Mouse (Mus musculus) hindbrain, embryonic 15.5 days (tissue): ENCODE results near the gene Ctsc. TPM values are rescaled to one million over a fixed set of nuclear protein-coding genes. Genes with fewer than 3 reads are reported as not detected.

Experiments
- ATAC-seq: fragments of 200-750 bp; cut with Nextera tagmentation; 2 replicates; pipeline ENCODE4 v1.8.0; 2017; ENCODE audit warnings: low read depth, moderate number of reproducible peaks, moderate TSS enrichment; ENCODE audit not compliant: low FRiP score
- H3K27ac ChIP-seq: fragments of 300-500 bp; sonication (generic); replicated peaks from 2 replicates; pipeline ENCODE4 v1.5.1; 2015; ENCODE audit warnings: mild to moderate bottlenecking, inconsistent platforms
- H3K27me3 ChIP-seq: fragments of 300-500 bp; sonication (generic); 2 replicates; pipeline ENCODE4 v1.6.1; 2015; ENCODE audit warnings: control low read depth, inconsistent platforms
- H3K36me3 ChIP-seq: fragments of 300-500 bp; sonication (generic); 2 replicates; pipeline ENCODE4 v1.6.1; 2015; ENCODE audit warnings: control low read depth, inconsistent platforms
- H3K4me1 ChIP-seq: fragments of 300-500 bp; sonication (generic); replicated peaks from 2 replicates; pipeline ENCODE4 v1.6.1; 2015; ENCODE audit warnings: control low read depth, inconsistent platforms
- H3K4me2 ChIP-seq: fragments of 300-500 bp; sonication (generic); 2 replicates; pipeline ENCODE4 v1.6.1; 2015; ENCODE audit warnings: moderate library complexity, mild to moderate bottlenecking, inconsistent platforms
- H3K4me3 ChIP-seq: fragments of 300-500 bp; sonication (generic); 2 replicates; pipeline ENCODE4 v1.5.1; 2015; ENCODE audit warnings: mild to moderate bottlenecking, inconsistent platforms
- H3K9ac ChIP-seq: fragments of 300-500 bp; sonication (generic); 2 replicates; pipeline ENCODE4 v1.6.1; 2015; ENCODE audit warnings: inconsistent platforms
- H3K9me3 ChIP-seq: fragments of 300-500 bp; sonication (generic); 2 replicates; pipeline ENCODE4 v1.6.1; 2016; ENCODE audit warnings: control low read depth, inconsistent platforms
- WGBS: fragments of 180-500 bp; shearing (Covaris S2); methylation state at CpG from one replicate; pipeline ENCODE4 v1.1.7; 2015; 5-methylcytosine and 5-hydroxymethylcytosine counted together
- polyA plus RNA-seq: library from polyadenylated mRNA; unstranded; fragments of >200 nt; fragmentation: Nextera tagmentation; extraction: Ambion mirVana; gene quantifications from 2 replicates; pipeline ENCODE4 v1.2.1, GENCODE M21; 2015

Ctsc gene
- polyA plus RNA-seq, 1 experiment from 2014 or later: 20.5 TPM

DNA sequence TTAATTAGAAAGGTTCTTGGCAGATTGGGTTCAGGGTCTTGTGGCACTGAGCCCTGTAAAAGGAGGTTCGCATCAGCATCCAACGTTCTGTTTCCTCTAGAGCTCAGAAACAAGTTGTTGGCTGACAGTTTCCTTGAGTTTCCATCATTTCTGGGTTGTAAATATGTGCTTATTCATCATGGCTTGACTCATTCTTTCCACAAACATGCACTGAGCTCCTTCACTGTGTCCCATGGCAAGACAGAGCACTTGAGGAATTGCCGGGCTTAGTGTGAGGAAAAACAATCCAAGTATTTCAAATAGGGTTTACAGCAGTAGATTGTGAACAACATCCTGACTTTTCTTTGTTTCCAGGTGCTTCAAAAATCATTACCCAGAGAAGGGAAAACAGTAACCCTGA lies 28.8 kb downstream of the Ctsc start:
- Histone ChIP-seq H3K9ac (no peak overlapping the region), H3K4me2 (no peak overlapping the region), H3K4me1 (no peaks in the 10 kb centered on the region), H3K27ac (no peak overlapping the region), H3K27me3 (no peaks in the 10 kb centered on the region), H3K36me3 (no peaks in the 10 kb centered on the region), H3K4me3 (no peak overlapping the region), H3K9me3 (no peaks in the 10 kb centered on the region)
- 88% methylated on average over 3 of the region's 3 CpGs for WGBS
- no peak for ATAC-seq

DNA sequence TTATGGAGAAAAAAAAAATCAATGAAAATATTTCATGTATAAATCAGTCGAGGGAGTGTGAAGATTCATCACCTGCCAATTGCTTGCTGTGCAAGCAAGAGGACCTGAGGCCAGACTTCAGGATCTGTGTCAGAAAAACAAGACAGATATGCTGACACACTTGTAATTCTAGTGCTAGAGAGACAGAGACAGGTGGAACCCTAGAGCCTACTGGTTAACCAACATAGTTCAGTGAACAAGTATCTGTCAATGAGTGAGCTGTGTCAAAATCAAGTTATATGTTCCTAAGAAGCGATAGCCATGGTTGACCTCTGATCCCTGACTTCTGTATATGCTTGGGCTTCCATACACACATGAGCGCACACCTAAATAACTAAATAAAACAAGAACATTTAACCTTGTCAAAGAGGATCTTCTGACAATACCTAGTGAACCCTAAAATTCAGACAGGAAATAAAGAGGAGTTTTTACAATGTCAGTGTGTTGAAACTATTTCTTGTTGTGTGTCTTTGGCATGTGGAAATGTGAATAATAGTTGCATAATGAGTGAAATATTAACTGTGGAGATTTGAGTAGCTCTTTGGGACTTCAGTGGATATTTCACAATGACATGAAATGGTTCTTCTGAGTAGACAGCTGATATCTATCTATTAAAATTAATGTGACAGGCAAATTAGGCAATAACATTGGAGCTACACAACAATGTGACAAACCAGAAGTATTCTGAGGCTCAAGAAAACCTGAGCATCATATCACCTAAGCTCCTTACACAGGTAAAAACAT lies 32.7 kb downstream of the Ctsc start:
- Histone ChIP-seq H3K9me3 (no peaks in the 10 kb centered on the region), H3K4me2 (no peak overlapping the region), H3K4me3 (no peak overlapping the region), H3K27me3 (no peaks in the 10 kb centered on the region), H3K4me1 (no peaks in the 10 kb centered on the region), H3K36me3 (no peaks in the 10 kb centered on the region), H3K9ac (no peak overlapping the region), H3K27ac (no peak overlapping the region)
- 87% methylated on average over 3 of the region's 3 CpGs for WGBS
- ATAC-seq: no peak

DNA sequence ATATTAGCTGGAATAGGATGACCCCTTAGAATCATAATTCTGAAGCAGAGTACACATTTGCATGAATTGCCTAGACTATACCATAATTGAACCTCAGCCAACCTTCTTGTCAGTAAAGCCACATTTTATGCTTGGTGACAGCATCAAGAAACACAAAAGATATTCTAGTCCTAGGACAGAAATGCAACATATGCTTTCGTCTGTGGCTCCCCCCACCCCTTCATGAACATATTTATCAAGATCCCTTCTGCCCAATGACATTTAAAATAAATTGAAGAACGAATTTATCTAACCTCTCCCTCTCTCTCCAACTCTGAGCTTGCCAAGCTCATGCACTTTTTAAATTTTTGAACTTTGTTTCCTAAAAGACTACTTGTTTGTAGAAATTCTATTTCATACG lies 38.5 kb downstream of the Ctsc start:
- Histone ChIP-seq H3K27me3 (no peaks in the 10 kb centered on the region), H3K9ac (no peak overlapping the region), H3K36me3 (no peaks in the 10 kb centered on the region), H3K4me2 (no peak overlapping the region), H3K4me3 (no peak overlapping the region), H3K9me3 (no peaks in the 10 kb centered on the region), H3K27ac (no peak overlapping the region), H3K4me1 (no peaks in the 10 kb centered on the region)
- no peak for ATAC-seq
- 77% methylated on average over 3 of the region's 3 CpGs for WGBS

DNA sequence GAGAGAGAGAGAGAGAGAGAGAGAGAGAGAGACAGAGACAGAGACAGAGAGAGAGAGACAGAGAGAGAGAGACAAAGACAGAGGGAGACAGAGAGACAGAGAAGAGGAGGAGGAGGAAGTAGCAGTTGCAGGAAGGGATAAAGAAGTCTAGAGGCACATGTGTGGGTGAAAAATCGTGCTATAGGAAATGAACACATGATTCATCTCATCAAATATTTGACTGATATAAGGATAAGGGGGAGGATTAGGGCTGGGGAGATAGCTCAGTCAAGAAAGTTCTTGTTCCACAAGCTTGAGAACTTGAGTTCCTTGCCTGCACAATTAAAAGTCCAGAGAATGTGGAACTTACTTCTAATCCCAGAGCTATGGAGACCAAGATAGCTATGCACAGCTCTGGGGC lies 40.6 kb downstream of the Ctsc start:
- no peak overlapping the region for H3K4me2 ChIP-seq
- no peak overlapping the region for H3K27ac ChIP-seq
- no peaks in the 10 kb centered on the region for H3K36me3 ChIP-seq
- H3K9me3 ChIP-seq: no peaks in the 10 kb centered on the region
- 76% methylated on average over 1 of the region's 1 CpGs for WGBS
- no peak for ATAC-seq
- no peak overlapping the region for H3K9ac ChIP-seq
- H3K4me1 ChIP-seq: no peaks in the 10 kb centered on the region
- no peaks in the 10 kb centered on the region for H3K27me3 ChIP-seq
- no peak overlapping the region for H3K4me3 ChIP-seq

DNA sequence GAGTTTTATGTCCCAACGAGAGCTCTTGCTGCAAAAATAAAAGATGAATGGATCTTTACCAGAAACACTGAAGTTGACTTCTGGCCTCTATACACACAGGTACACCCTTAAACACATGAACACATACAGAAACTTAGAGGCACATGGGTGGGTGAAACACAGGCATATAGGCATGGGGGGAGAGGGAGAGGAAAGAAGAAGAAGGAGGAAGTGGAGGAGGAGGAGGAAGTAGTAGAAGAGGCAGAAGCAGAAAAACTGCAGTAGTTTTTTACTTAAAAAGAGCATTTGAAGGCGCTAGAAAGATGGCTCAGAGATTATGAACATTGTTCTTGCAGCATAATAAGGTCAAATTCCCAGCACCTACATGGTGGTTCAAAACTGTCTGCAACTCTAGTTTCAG lies 41.0 kb downstream of the Ctsc start:
- WGBS: 89% methylated on average over 2 of the region's 2 CpGs
- no peak for ATAC-seq
- Histone ChIP-seq H3K4me2 (no peak overlapping the region), H3K4me1 (no peaks in the 10 kb centered on the region), H3K36me3 (no peaks in the 10 kb centered on the region), H3K27me3 (no peaks in the 10 kb centered on the region), H3K4me3 (no peak overlapping the region), H3K9ac (no peak overlapping the region), H3K27ac (no peak overlapping the region), H3K9me3 (no peaks in the 10 kb centered on the region)

DNA sequence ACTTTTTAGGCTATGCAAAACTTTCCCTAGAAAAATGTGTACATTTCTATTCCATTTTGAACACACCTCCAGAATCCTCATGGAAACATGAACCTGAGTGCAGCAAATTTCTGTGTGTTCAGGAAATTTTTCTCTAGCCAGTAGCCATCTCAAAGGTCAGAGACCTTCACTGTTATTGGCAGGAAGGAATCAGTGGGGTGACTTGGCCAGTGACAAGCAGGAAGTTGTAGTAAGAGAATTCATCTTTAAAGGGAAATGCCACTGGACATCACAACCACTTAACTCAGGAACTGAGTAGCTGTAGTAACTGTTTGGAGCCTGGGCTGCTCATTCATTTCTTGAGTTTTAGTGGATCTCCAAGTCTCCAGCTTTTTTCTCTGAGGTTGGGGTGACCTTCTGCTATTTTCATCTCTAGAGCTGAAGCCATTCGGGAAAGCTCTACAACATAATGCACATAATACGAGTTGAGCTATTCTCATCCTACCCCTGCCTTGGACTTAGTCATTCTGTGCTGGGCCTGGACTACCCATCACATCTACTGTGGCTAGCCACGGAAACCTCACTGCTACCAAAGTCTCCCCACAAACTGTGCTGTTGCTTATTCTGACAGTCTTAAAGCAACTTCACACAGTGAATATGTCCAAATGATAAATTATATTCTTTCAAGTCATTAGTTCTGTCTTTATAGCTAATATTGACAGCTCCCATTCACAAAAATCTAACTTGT lies 41.7 kb downstream of the Ctsc start:
- Histone ChIP-seq H3K9ac (no peak overlapping the region), H3K4me3 (no peak overlapping the region), H3K4me1 (no peaks in the 10 kb centered on the region), H3K27ac (no peak overlapping the region), H3K27me3 (no peaks in the 10 kb centered on the region), H3K36me3 (no peaks in the 10 kb centered on the region), H3K9me3 (no peaks in the 10 kb centered on the region), H3K4me2 (no peak overlapping the region)
- no peak for ATAC-seq
- WGBS: 93% methylated on average over 3 of the region's 3 CpGs

DNA sequence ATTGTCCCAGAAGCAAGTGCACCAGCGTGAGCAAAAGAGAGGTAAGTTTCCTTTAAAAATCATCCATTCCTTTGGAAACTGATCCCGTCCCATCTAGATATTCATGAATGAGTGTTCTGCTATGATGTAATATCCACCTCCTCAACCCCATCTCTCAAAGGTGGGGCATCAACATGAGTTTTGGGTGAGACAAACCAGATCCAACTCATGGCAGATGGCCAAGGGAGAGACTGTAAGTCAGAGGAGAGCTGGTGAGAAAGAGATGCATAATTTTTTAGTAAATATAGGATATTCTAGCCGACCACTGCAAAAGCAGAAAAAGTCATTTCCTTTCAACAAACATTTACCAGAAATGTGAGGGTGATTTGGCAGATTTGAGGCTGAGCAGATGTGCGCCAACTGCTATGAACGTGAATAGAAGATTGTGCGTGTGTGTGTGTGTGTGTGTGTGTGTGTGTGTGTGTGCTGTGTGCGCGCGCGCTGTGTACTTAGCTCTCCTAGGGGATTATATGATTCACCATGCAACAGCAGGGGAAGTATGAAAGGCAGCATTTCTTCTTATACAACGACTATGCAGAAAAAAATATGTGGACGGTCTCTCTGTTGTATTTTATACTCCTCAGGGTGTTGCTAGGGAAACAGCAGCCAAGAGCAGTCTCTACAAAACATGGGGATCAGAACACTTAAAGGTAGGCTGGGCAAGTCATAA lies 42.9 kb downstream of the Ctsc start:
- no peaks in the 10 kb centered on the region for H3K9me3 ChIP-seq
- 73% methylated on average over 12 of the region's 12 CpGs for WGBS

DNA sequence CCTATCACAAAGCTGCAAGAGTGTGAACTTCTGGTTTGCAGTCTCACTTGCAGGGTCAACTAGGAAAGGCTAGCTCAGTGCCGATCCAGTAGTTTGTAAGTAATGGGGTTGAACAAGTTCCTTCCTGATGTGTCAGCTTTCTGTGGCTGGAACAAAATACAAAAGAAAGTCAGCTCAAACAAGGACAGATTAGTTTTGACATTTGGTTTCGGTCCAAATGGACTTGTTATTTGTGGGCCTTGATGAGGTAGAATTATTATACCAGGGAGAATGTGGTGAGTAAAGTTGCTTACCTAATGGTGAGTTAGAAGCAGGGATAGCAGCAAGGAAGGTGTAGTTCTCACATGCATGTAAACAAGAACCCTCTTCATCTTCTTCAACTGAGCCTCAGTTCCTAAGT lies 44.5 kb downstream of the Ctsc start:
- no peak overlapping the region for H3K9ac ChIP-seq
- H3K36me3 ChIP-seq: no peaks in the 10 kb centered on the region
- WGBS: 91% methylated on average over 2 of the region's 2 CpGs
- H3K9me3 ChIP-seq: no peaks in the 10 kb centered on the region
- no peak for ATAC-seq
- no peak overlapping the region for H3K4me3 ChIP-seq
- H3K27me3 ChIP-seq: no peaks in the 10 kb centered on the region
- no peaks in the 10 kb centered on the region for H3K4me1 ChIP-seq
- H3K27ac ChIP-seq: no peak overlapping the region
- no peak overlapping the region for H3K4me2 ChIP-seq

More for the DNA sequence above, 42.9 kb downstream of the Ctsc start:
- H3K4me1 ChIP-seq: no peaks in the 10 kb centered on the region
- H3K9ac ChIP-seq: no peak overlapping the region
- H3K36me3 ChIP-seq: no peaks in the 10 kb centered on the region
- H3K27me3 ChIP-seq: no peaks in the 10 kb centered on the region
- H3K4me2 ChIP-seq: no peak overlapping the region
- no peak overlapping the region for H3K4me3 ChIP-seq
- no peak overlapping the region for H3K27ac ChIP-seq
- no peak for ATAC-seq

DNA sequence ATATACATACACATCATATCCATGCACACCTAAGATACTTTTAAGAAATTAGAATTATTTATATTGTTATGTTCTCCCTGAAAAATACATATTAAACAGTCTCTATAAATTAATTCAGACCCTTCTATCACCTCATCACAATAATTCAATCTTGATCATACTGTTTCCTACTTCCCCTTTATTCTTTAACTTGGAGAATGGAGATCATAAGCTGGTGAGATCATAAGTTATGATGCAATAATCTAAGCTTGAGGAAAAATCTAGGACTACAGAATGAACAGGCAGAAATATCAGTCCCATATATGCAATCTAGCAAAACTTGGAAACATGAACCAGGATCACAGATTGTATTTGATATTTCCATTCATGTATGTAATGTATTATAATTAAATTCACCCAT lies 49.6 kb downstream of the Ctsc start:
- no peak overlapping the region for H3K4me2 ChIP-seq
- H3K27me3 ChIP-seq: no peaks in the 10 kb centered on the region
- no peak overlapping the region for H3K9ac ChIP-seq
- no peaks in the 10 kb centered on the region for H3K36me3 ChIP-seq
- H3K4me3 ChIP-seq: no peak overlapping the region
- ATAC-seq: no peak
- H3K9me3 ChIP-seq: no peaks in the 10 kb centered on the region
- H3K4me1 ChIP-seq: no peaks in the 10 kb centered on the region
- no peak overlapping the region for H3K27ac ChIP-seq

DNA sequence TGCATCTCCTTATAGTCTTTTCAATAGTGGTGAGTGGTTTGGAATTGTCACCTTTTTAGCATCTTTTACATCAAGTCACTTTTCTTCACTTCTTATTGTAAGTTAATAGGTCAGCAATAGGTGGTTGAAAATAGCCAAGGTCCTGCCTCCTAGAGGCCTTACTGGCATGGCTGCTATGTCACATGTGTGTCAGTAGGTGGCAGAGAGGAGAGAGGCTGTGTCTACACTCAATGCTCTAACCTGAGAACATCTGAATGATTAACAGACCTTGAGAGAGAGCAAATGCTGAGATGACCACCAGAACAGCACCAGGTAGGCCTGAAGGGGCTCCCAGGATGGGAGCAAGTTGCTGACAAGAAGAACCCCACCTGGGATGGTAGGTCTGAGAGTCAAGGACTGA lies 65.9 kb downstream of the Ctsc start:
- no peaks in the 10 kb centered on the region for H3K9me3 ChIP-seq
- no peaks in the 10 kb centered on the region for H3K4me1 ChIP-seq
- H3K27ac ChIP-seq: no peak overlapping the region
- no peaks in the 10 kb centered on the region for H3K36me3 ChIP-seq
- no peak overlapping the region for H3K4me3 ChIP-seq
- H3K27me3 ChIP-seq: no peaks in the 10 kb centered on the region
- H3K4me2 ChIP-seq: no peak overlapping the region
- no peak overlapping the region for H3K9ac ChIP-seq
- no peak for ATAC-seq

DNA sequence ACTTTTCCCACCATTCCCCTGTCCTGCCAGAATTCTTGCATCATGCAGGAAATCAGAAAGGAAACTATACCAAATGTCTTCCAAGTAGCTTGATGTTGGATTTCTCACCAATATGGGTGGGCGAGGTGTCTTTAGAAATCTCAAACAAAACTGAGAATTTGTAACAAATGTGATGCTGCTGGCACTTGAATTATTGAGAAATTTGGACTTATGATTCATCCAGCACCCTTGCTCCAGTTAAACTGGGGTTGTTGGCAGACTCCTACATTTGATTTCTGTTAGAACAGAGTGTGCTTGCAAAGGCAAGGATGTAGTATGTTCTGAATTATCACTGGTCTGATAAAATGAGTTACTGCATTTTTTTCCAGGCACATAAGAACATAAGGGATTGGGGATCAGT lies 68.2 kb downstream of the Ctsc start:
- Histone ChIP-seq H3K4me1 (no peaks in the 10 kb centered on the region), H3K27me3 (no peaks in the 10 kb centered on the region), H3K4me3 (no peak overlapping the region), H3K9ac (no peak overlapping the region), H3K4me2 (no peak overlapping the region), H3K27ac (no peak overlapping the region), H3K36me3 (no peaks in the 10 kb centered on the region), H3K9me3 (no peaks in the 10 kb centered on the region)
- ATAC-seq: no peak
- WGBS: 93% methylated on average over 1 of the region's 1 CpGs
